Mouse (Mus musculus) adrenal gland, adult (tissue): ENCODE results near the gene Tmem262.

Source experiments
- DNase-seq, 2 experiments: peaks; one replicate each; pipeline ENCODE4 v3.0.0; 2022 to 2023; ENCODE audit warnings: low spot score in 1 of 2; ENCODE audit not compliant: inconsistent age in 2 of 2

The Tmem262 gene

GRCm38 (mm10) chr19:6058966-6059365, 20.9 kb upstream of the Tmem262 start:
- DNase-seq, result no peak

GRCm38 (mm10) chr19:6061021-6061533, 18.8 kb upstream of the Tmem262 start, which contains the start of gene Znhit2:
TSS of gene Znhit2 (plus strand) at chr19:6061192.
- peak; percentile 96 to 98 for DNase-seq

DNA sequence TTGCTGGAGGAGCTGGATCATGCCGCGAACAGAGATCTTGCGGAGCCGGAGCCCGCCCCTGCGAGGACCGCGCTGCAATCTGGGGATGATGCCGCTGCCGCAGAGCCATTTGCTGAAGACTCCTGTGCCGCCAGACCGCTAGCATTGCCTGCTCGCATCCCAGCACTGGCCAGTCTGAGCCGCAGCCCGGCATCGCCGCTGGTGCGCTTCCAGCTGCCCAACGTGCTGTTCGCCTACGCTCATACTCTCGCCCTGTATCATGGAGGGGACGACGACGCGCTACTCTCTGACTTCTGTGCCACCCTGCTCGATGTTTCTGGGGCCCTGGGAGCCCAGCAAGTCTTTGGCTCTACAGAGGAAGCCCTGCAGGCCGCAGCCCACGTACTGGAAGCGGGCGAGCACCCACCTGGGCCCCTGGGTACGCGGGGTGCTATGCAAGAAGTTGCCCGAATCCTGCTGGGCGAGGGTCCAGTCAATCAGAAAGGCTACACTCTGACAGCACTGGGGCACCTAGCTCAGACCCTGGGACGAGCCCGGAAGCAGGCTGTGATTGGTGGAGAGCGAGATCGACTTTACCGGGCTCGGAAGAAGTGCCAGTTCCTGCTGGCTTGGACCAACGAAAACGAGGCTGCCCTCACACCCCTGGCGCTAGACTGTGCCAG, 18.1 kb upstream of the Tmem262 start:
- peak in 1 of 2 experiments; percentile 80 for DNase-seq

DNA sequence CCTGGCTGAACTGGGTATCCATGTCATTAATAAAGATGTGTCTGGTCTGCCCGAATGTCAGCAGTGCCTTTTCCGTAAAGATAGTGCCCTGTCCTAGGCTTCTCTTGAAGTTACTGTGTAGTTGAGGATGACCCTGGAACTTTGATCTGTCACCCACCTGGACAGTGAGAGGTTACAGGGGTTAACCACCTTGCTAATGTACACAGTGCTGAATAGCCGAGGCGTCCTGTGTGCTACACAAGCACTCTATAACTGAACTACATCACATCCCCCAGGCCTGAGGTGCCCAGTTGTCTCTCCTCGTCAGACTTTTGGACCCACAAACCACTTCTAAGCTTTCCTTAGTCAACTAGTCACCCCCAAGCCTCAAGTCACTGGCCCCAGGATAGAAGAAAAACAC, 17.4 kb upstream of the Tmem262 start:
- no peak for DNase-seq

GRCm38 (mm10) chr19:6063081-6063480, 16.8 kb upstream of the Tmem262 start:
- no peak for DNase-seq

- no peak for DNase-seq
These were observed 13.3 kb upstream of the Tmem262 start for GRCm38 (mm10) chr19:6066571-6066970.

DNA sequence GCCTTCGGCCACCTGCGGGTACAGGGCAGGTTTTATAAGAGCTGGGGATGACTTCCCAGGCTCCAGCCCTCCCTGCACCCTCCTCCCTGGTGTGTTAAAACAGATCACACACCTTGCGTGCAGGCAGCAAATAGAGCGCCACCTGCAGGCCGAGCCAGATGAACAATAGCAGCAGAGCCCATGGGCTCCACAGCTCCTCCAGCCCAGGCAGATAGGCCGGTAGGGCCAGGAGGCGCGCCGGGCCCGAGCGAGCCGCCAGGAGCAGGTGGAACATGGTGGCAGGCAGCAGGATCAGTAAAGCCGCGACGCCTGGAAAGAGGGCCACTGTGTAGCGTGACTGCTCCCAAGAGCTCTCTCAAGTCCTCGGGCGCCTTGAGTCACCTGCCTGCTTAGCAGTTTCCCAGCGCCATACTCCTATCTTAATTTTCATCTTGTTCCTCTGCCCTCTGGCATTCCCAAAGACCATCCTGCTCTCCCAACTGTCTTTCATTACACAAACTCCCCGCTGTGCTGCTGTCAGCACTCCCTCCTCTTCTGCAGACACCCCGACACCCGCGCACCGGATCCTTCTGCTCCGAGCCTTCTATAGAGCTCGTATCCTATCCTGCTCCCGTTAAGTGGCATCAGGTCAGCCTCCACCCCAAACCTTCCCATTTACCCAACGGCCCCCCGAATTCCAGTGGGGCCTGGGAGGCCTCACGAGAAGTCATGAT, 12.7 kb upstream of the Tmem262 start:
- DNase-seq, result peak; percentile 85 to 93

DNA sequence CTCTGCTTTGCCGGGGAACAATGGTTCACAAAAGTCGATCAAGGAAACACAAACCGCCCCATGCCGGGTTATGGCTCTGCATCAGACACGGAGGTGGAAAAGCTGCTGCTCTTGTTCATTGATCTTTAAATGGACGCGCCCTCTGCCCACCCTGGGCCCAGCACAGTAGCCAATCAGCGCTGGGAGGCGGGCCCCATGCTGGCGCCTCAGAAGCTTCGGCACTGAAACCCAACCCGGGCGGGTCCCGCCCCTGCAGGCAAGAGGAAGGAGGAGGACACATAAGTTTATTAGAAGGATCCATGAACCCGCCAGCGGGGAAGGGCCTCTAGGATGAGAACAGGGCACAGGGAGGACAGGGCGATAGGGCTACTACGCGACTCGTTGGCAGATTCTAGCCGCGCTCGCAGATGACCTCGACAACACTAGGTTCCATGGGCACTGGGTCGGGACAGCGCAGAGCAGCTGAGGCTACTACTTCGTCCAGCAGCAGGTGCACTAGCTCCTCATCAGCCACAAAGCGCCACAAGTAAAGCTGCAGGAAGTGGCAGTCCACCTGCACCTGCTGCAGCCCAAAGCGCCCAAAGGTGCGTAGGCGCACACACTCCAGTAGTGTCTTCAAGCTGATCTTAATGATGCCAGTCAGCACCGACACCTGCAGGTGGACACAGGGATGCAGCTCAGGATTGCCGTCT, 12.0 kb upstream of the Tmem262 start, which contains the start of gene Tm7sf2:
Tm7sf2 (minus strand) TSS at position 650 of the 692 bp plus-strand sequence.
- peak; percentile 96 to 97 for DNase-seq

- no peak for DNase-seq
These were observed 10.9 kb upstream of the Tmem262 start for GRCm38 (mm10) chr19:6068951-6069350.

DNA sequence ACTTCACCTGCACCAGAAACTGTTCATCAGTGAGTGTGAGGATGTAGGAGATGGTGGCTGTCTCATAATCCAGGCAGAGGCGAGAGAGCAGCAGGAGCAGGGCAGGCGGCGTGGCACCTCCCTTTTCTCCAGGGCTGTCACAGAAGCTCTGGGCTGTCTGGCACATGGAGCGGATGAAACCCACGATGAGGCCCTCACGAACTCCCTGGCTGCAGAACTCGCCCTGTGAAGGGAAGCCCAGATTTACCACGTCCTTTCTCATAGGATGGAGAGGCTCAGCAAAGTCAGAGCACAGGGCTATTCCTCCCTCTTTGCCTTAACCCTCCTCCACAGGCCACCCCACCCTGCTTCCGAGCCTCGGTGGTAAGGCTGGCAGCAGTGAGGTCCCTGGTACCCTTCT, 10.0 kb upstream of the Tmem262 start:
- no peak for DNase-seq

DNA sequence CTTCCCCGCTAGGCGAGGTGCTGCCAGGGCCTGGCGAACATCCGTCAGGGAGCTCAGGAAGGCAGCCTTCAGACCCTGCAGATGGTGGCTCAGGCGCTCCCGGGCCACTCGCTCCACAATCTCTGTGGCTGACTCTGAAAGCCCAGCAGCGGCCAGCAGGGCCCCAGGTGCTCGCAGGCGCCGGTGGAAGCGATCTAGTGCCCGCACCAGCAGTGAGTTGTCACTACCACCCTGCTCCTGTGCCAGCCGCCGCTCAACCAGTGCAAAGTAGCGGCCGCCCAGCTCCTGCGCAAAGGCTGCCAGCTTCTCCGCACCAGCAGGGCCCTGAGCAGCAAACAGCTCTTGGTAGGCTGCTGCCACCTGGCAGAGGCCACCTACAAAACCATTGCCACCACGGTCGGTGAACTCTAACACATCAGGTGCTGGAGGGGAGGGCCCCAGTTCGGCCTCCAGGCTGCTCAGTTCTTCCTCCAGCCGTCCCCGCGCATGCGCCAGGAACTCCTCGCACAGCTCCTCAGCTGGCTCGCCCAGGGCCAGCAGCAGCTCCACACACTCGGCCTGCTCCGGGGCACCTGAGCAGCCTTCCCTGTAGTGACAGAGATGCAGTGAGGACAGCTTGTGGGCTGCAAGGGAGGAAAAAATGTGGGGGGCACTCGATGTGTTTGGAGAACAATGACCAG, 9.1 kb upstream of the Tmem262 start:
- no peak for DNase-seq

DNA sequence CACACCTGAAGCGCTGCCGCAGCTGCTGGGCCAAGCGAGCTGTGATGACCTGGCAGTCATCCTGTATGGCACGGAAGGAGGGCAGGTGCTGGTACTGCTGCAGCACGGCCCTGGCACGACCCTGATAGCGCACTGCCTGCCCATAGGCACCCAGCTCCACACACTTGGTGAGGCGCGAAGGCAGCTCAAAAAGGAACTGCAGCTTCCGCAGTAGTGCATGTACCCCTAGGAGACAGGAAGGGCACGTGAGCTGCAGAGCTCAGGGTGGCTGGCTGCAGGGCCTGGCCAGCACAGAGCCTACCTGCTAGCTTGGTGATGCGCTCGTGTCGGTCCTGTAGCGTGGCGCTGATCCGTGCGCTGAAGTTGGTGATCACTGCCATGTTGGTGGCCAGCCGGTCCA, 8.6 kb upstream of the Tmem262 start:
- no peak for DNase-seq

- DNase-seq, result no peak
These were observed 5.9 kb upstream of the Tmem262 start for GRCm38 (mm10) chr19:6073889-6074288.

GRCm38 (mm10) chr19:6076564-6077393, 3.1 kb upstream of the Tmem262 start, which contains the start of gene Vps51:
TSS of gene Vps51 (minus strand) at chr19:6077231.
- peak; percentile 87 to 96 for DNase-seq

GRCm38 (mm10) chr19:6082156-6082555, 2.3 kb downstream of the Tmem262 start, which contains the start of gene Gm28374:
TSS of gene Gm28374 (minus strand) at chr19:6082256.
- DNase-seq, result no peak

- peak; percentile 96 to 98 for DNase-seq
These were observed 4.8 kb downstream of the Tmem262 start, which contains the start of the genes Zfpl1 and Cdca5 for GRCm38 (mm10) chr19:6084478-6085248. TSS of gene Zfpl1 (minus strand) at chr19:6084956. TSS of gene Cdca5 (plus strand) at chr19:6084983.

GRCm38 (mm10) chr19:6085417-6085879, 5.6 kb downstream of the Tmem262 start:
- peak; percentile 44 to 81 for DNase-seq

GRCm38 (mm10) chr19:6088841-6089240, 9.0 kb downstream of the Tmem262 start:
- DNase-seq, result no peak

GRCm38 (mm10) chr19:6094119-6094518, 14.3 kb downstream of the Tmem262 start, which contains the start of gene AC131692.1:
TSS of gene AC131692.1 (plus strand) at chr19:6094419.
- DNase-seq, result no peak
